Mouse (Mus musculus): ENCODE data around the gene Nisch.

DNA sequence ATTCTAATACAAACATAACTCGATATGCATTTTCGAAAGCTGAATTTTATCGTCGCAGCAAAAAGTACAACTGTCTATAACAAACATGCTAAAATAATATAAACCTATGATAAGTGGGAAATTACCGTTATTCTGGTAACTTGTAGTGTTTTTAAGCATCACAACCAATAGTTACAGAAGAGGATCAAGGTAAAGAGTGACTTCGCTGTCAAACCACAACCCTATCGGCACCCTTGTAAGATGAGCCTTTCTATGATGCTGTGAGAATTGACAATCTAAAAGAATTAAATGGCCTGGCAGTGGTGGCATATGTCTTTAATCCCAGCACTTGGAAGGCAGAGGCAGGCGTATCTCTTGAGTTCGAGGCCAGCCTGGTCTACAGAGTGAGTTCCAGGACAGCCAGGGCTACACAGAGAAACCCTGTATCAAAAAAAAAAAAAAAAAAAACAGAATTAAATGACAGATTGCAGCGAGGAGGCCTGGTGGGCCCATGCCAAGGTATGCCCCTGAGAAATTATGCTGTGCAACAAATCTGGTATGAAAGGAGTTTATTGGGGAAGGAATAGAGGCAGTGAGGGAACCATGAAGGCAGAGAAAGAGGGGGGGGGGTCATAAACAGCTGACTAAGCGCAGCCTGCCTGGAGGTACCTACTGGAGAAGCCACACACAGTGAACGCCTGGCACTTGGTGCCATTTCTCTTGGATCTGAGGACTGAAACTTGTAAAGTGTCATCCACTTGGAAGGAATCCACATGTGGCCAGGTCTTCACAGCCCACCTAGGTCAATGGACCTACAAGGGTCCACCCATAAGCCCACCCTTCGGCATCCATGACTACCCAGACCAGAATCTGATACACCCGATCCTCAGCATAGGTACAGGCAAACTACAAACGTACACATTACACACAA, 87.2 kb downstream of the Nisch start:
- TF ChIP-seq CTCF (IDR thresholded peaks at IDR 0.05; ENCODE audit: control insufficient read depth, insufficient read depth, insufficient read length) (no peak), MYOD1 (IDR thresholded peaks at IDR 0.05; ENCODE audit: control insufficient read depth, insufficient read length, low read depth) (no peak), CEBPB (IDR thresholded peaks at IDR 0.05; ENCODE audit: low read depth) (no peak)
